Mouse (Mus musculus): ENCODE measurements at regions not wholly inside any gene's neighbourhood (a gene's known extent, or its start where the extent isn't known, plus 50 kb on each side); places are given as distances from the start of the nearest gene placed in this dataset.

- Histone ChIP-seq H3K27me3 (ENCODE audit: control insufficient read depth, insufficient read depth, low read length, poor library complexity, severe bottlenecking) (no peaks in the 10 kb centered on the region), H3K4me3 (ENCODE audit: low read depth, low read length) (no peak overlapping the region), H3K4me1 (ENCODE audit: control insufficient read depth, insufficient read depth, low read length) (no peaks in the 10 kb centered on the region), H3K27ac (ENCODE audit: insufficient read depth, low read length) (no peak overlapping the region), H3K9me3 (replicated peaks; ENCODE audit: control insufficient read depth, insufficient read depth, low read length, poor library complexity, severe bottlenecking) (no peaks in the 10 kb centered on the region), H3K36me3 (ENCODE audit: control insufficient read depth, insufficient read depth, low read length, poor library complexity, severe bottlenecking) (no peaks in the 10 kb centered on the region), H3K9ac (ENCODE audit: low read depth, poor library complexity, severe bottlenecking) (no peak overlapping the region)
- TF ChIP-seq EP300 (IDR thresholded peaks at IDR 0.05; ENCODE audit: insufficient read depth, low read depth, low read length) (no peak), CTCF (IDR thresholded peaks at IDR 0.05; ENCODE audit: low read depth, low read length) (no peak), POLR2A (IDR thresholded peaks at IDR 0.05; ENCODE audit: insufficient read depth, low read length) (no peak)
These were observed 133.0 kb downstream of the Erv3 start for GRCm38 (mm10) chr2:131726533-131726932.

GRCm38 (mm10) chr2:131721631-131722545, 137.7 kb downstream of the Erv3 start:
- Histone ChIP-seq H3K4me3 (ENCODE audit: low read depth, low read length) (no peak overlapping the region), H3K27ac (ENCODE audit: insufficient read depth, low read length) (no peak overlapping the region)
- TF ChIP-seq POLR2A (IDR thresholded peaks at IDR 0.05; ENCODE audit: insufficient read depth, low read length) (no peak), CTCF (IDR thresholded peaks at IDR 0.05; ENCODE audit: low read depth, low read length) (no peak), EP300 (IDR thresholded peaks at IDR 0.05; ENCODE audit: insufficient read depth, low read depth, low read length) (no peak)

GRCm38 (mm10) chr2:131717561-131717960, 142.0 kb downstream of the Erv3 start:
- H3K4me3 ChIP-seq (ENCODE audit: low read depth, low read length): no peak overlapping the region
- no peaks in the 10 kb centered on the region for H3K9me3 ChIP-seq (replicated peaks; ENCODE audit: control insufficient read depth, insufficient read depth, low read length, poor library complexity, severe bottlenecking)
- H3K27me3 ChIP-seq (ENCODE audit: control insufficient read depth, insufficient read depth, low read length, poor library complexity, severe bottlenecking): no peaks in the 10 kb centered on the region
- H3K27ac ChIP-seq (ENCODE audit: insufficient read depth, low read length): no peak overlapping the region
- H3K9ac ChIP-seq (ENCODE audit: low read depth, poor library complexity, severe bottlenecking): no peak overlapping the region
- no peaks in the 10 kb centered on the region for H3K4me1 ChIP-seq (ENCODE audit: control insufficient read depth, insufficient read depth, low read length)
- no peaks in the 10 kb centered on the region for H3K36me3 ChIP-seq (ENCODE audit: control insufficient read depth, insufficient read depth, low read length, poor library complexity, severe bottlenecking)
- no peak for TF ChIP-seq EP300 (IDR thresholded peaks at IDR 0.05; ENCODE audit: insufficient read depth, low read depth, low read length)
- no peak for TF ChIP-seq POLR2A (IDR thresholded peaks at IDR 0.05; ENCODE audit: insufficient read depth, low read length)
- TF ChIP-seq CTCF (IDR thresholded peaks at IDR 0.05; ENCODE audit: low read depth, low read length): no peak

More at GRCm38 (mm10) chr2:131721631-131722545, 137.7 kb downstream of the Erv3 start:
- H3K9me3 ChIP-seq (replicated peaks; ENCODE audit: control insufficient read depth, insufficient read depth, low read length, poor library complexity, severe bottlenecking): no peaks in the 10 kb centered on the region
- no peaks in the 10 kb centered on the region for H3K36me3 ChIP-seq (ENCODE audit: control insufficient read depth, insufficient read depth, low read length, poor library complexity, severe bottlenecking)
- no peaks in the 10 kb centered on the region for H3K27me3 ChIP-seq (ENCODE audit: control insufficient read depth, insufficient read depth, low read length, poor library complexity, severe bottlenecking)
- H3K4me1 ChIP-seq (ENCODE audit: control insufficient read depth, insufficient read depth, low read length): no peaks in the 10 kb centered on the region
- no peak overlapping the region for H3K9ac ChIP-seq (ENCODE audit: low read depth, poor library complexity, severe bottlenecking)

GRCm38 (mm10) chr2:131716841-131717240, 142.7 kb downstream of the Erv3 start:
- Histone ChIP-seq H3K27ac (ENCODE audit: insufficient read depth, low read length) (no peak overlapping the region), H3K4me1 (ENCODE audit: control insufficient read depth, insufficient read depth, low read length) (no peaks in the 10 kb centered on the region), H3K27me3 (ENCODE audit: control insufficient read depth, insufficient read depth, low read length, poor library complexity, severe bottlenecking) (no peaks in the 10 kb centered on the region), H3K9me3 (replicated peaks; ENCODE audit: control insufficient read depth, insufficient read depth, low read length, poor library complexity, severe bottlenecking) (no peaks in the 10 kb centered on the region), H3K4me3 (ENCODE audit: low read depth, low read length) (no peak overlapping the region), H3K36me3 (ENCODE audit: control insufficient read depth, insufficient read depth, low read length, poor library complexity, severe bottlenecking) (no peaks in the 10 kb centered on the region), H3K9ac (ENCODE audit: low read depth, poor library complexity, severe bottlenecking) (no peak overlapping the region)
- TF ChIP-seq POLR2A (IDR thresholded peaks at IDR 0.05; ENCODE audit: insufficient read depth, low read length): no peak
- TF ChIP-seq EP300 (IDR thresholded peaks at IDR 0.05; ENCODE audit: insufficient read depth, low read depth, low read length): no peak
- TF ChIP-seq CTCF (IDR thresholded peaks at IDR 0.05; ENCODE audit: low read depth, low read length): no peak

- H3K4me3 ChIP-seq (ENCODE audit: low read depth, low read length): no peak overlapping the region
- no peaks in the 10 kb centered on the region for H3K4me1 ChIP-seq (ENCODE audit: control insufficient read depth, insufficient read depth, low read length)
- no peaks in the 10 kb centered on the region for H3K27me3 ChIP-seq (ENCODE audit: control insufficient read depth, insufficient read depth, low read length, poor library complexity, severe bottlenecking)
- H3K27ac ChIP-seq (ENCODE audit: insufficient read depth, low read length): no peak overlapping the region
- H3K9me3 ChIP-seq (replicated peaks; ENCODE audit: control insufficient read depth, insufficient read depth, low read length, poor library complexity, severe bottlenecking): no peaks in the 10 kb centered on the region
- no peak overlapping the region for H3K9ac ChIP-seq (ENCODE audit: low read depth, poor library complexity, severe bottlenecking)
- no peak for TF ChIP-seq EP300 (IDR thresholded peaks at IDR 0.05; ENCODE audit: insufficient read depth, low read depth, low read length)
- no peak for TF ChIP-seq POLR2A (IDR thresholded peaks at IDR 0.05; ENCODE audit: insufficient read depth, low read length)
- no peak for TF ChIP-seq CTCF (IDR thresholded peaks at IDR 0.05; ENCODE audit: low read depth, low read length)
- H3K36me3 ChIP-seq (ENCODE audit: control insufficient read depth, insufficient read depth, low read length, poor library complexity, severe bottlenecking): no peaks in the 10 kb centered on the region
These were observed 144.2 kb downstream of the Erv3 start for GRCm38 (mm10) chr2:131715381-131715780.

- H3K27me3 ChIP-seq (ENCODE audit: control insufficient read depth, insufficient read depth, low read length, poor library complexity, severe bottlenecking): no peaks in the 10 kb centered on the region
- no peak for TF ChIP-seq EP300 (IDR thresholded peaks at IDR 0.05; ENCODE audit: insufficient read depth, low read depth, low read length)
- no peak for TF ChIP-seq POLR2A (IDR thresholded peaks at IDR 0.05; ENCODE audit: insufficient read depth, low read length)
- no peak for TF ChIP-seq CTCF (IDR thresholded peaks at IDR 0.05; ENCODE audit: low read depth, low read length)
These were observed 147.7 kb downstream of the Erv3 start for GRCm38 (mm10) chr2:131711886-131712285.

More at GRCm38 (mm10) chr2:131711886-131712285, 147.7 kb downstream of the Erv3 start:
- H3K36me3 ChIP-seq (ENCODE audit: control insufficient read depth, insufficient read depth, low read length, poor library complexity, severe bottlenecking): no peaks in the 10 kb centered on the region
- no peak overlapping the region for H3K9ac ChIP-seq (ENCODE audit: low read depth, poor library complexity, severe bottlenecking)
- no peak overlapping the region for H3K4me3 ChIP-seq (ENCODE audit: low read depth, low read length)
- H3K4me1 ChIP-seq (ENCODE audit: control insufficient read depth, insufficient read depth, low read length): no peaks in the 10 kb centered on the region
- no peaks in the 10 kb centered on the region for H3K9me3 ChIP-seq (replicated peaks; ENCODE audit: control insufficient read depth, insufficient read depth, low read length, poor library complexity, severe bottlenecking)
- no peak overlapping the region for H3K27ac ChIP-seq (ENCODE audit: insufficient read depth, low read length)
